Comparison of ENCODE assay signal across 21 mouse cellular contexts in the genomic region with DNA sequence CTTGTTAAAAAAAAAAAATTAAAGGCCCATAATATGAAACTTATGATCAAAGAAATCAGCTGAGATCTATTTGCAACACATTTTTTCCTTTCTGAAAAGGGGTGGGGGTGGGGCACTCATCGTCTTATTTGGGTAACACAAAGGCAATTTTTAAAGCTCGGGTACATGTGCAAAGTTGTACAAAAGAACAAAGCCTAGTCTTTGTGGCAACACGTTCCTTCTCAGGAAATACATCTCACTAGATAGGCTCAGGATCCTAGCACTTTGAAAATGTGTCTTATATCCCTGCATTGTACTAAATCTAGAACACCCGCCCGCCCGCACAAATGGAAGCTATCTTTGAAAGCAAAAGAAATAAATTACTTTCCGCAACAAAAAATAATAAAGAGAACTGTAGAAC.
DNase-seq lines count a peak whose midpoint lies in the region; ATAC-seq and TF ChIP-seq lines count a peak whose summit lies in the region.
"Had no signal": no experiment of that assay in that cellular context is flagged by ENCODE, and none has a peak within 500 bp of the region (broad histone marks: within the 10 kb centered on the region; RNA-seq: fewer than 3 reads in every experiment).

No protein-coding gene starts in this region.

- no peak overlapping the region for H3K4me3 ChIP-seq in hindbrain, embryonic 13.5 days
- no peak overlapping the region for H3K4me3 ChIP-seq in hindbrain, embryonic 11.5 days (ENCODE audit: low read depth, low read length)
- no peak overlapping the region for H3K4me3 ChIP-seq in forebrain, embryonic 13.5 days
- H3K4me3 ChIP-seq in midbrain, embryonic 12.5 days, result no peak overlapping the region
- no peak overlapping the region for H3K4me3 ChIP-seq in stomach, postnatal 0 days (ENCODE audit: low read depth, low read length)
- H3K4me3 ChIP-seq in cerebellum, adult 2 months (replicated peaks; ENCODE audit: insufficient read depth, low read depth, low read length), result no peak overlapping the region
- H3K4me3 ChIP-seq: heart, adult 2 months; kidney, embryonic 15.5 days had no signal

- 44% methylated on average over 7 of the region's 7 CpGs for WGBS in hindbrain, embryonic 13.5 days
- 54% methylated on average over 7 of the region's 7 CpGs for WGBS in hindbrain, embryonic 11.5 days
- WGBS in forebrain, embryonic 13.5 days, result 22% methylated on average over 7 of the region's 7 CpGs
- WGBS in midbrain, embryonic 12.5 days, result 35% methylated on average over 7 of the region's 7 CpGs
- WGBS in stomach, postnatal 0 days, result 69% methylated on average over 7 of the region's 7 CpGs
- 73% methylated on average over 7 of the region's 7 CpGs for WGBS in cerebellum, adult 2 months

- no peak overlapping the region for H3K4me2 ChIP-seq in hindbrain, embryonic 13.5 days
- H3K4me2 ChIP-seq in hindbrain, embryonic 11.5 days (replicated peaks; ENCODE audit: low read depth, low read length), result no peak overlapping the region
- H3K4me2 ChIP-seq in forebrain, embryonic 13.5 days, result peak overlapping the region; percentile 19; the same call in 1 of the 2 replicates
- H3K4me2 ChIP-seq in midbrain, embryonic 12.5 days (replicated peaks), result no peak overlapping the region
- H3K4me2 ChIP-seq in stomach, postnatal 0 days (replicated peaks; ENCODE audit: low read depth), result no peak overlapping the region
- H3K4me2 ChIP-seq: kidney, embryonic 15.5 days had no signal

- TF ChIP-seq CTCF in stomach, postnatal 0 days (IDR thresholded peaks at IDR 0.05; ENCODE audit: low read depth), result no peak
- TF ChIP-seq CTCF in cerebellum, adult 2 months (IDR thresholded peaks at IDR 0.05; ENCODE audit: borderline replicate concordance, insufficient read depth, low read depth, low read length), result no peak

- no peak for TF ChIP-seq POLR2A in cerebellum, adult 2 months (IDR thresholded peaks at IDR 0.05; ENCODE audit: borderline replicate concordance, insufficient read depth, low read length)

- no peaks in the 10 kb centered on the region for H3K27me3 ChIP-seq in hindbrain, embryonic 13.5 days
- H3K27me3 ChIP-seq in hindbrain, embryonic 11.5 days (ENCODE audit: control insufficient read depth, insufficient read depth, low read length), result no peaks in the 10 kb centered on the region
- no peaks in the 10 kb centered on the region for H3K27me3 ChIP-seq in forebrain, embryonic 13.5 days
- H3K27me3 ChIP-seq in midbrain, embryonic 12.5 days, result no peaks in the 10 kb centered on the region
- no peaks in the 10 kb centered on the region for H3K27me3 ChIP-seq in stomach, postnatal 0 days (ENCODE audit: control insufficient read depth, insufficient read depth, low read length)
- no peaks in the 10 kb centered on the region for H3K27me3 ChIP-seq in cerebellum, adult 2 months (ENCODE audit: control insufficient read depth, insufficient read depth, low read length)
- H3K27me3 ChIP-seq: kidney, embryonic 15.5 days had no signal

- DNase-seq in hindbrain, embryonic 11.5 days (ENCODE audit: low spot score), result no peak
- DNase-seq in brain, adult 2 months (ENCODE audit: low read depth, low spot score), result peak; percentile 15
- DNase-seq in stomach, postnatal 0 days (ENCODE audit: low spot score), result no peak
- no peak for DNase-seq in cerebellum, adult 2 months
- DNase-seq: cerebellum, adult 9-11 months; gastrocnemius, postnatal 14 days; heart, adult 2 months; heart, postnatal 4 days; layer of hippocampus, postnatal 36 days; left cerebral cortex, postnatal 4 days; liver; liver, postnatal 0 days; lung, postnatal 10 days; right cerebral cortex, postnatal 4 days; thymus, postnatal 25 days had no signal

- TF ChIP-seq EP300 in stomach, postnatal 0 days (optimal IDR thresholded peaks at IDR 0.05), result no peak

- ATAC-seq in hindbrain, embryonic 13.5 days (ENCODE audit: low FRiP score), result no peak
- ATAC-seq in hindbrain, embryonic 11.5 days (ENCODE audit: low FRiP score), result no peak
- ATAC-seq in forebrain, embryonic 13.5 days, result no peak
- ATAC-seq in midbrain, embryonic 12.5 days (ENCODE audit: low FRiP score, low read depth), result no peak
- ATAC-seq in stomach, postnatal 0 days (ENCODE audit: low FRiP score, low TSS enrichment), result no peak
- no peak for ATAC-seq in inflammation-experienced regulatory T-cells, adult 6 months
- ATAC-seq: intestine, embryonic 16.5 days; liver, postnatal 0 days had no signal

- no peaks in the 10 kb centered on the region for H3K36me3 ChIP-seq in hindbrain, embryonic 13.5 days
- no peaks in the 10 kb centered on the region for H3K36me3 ChIP-seq in hindbrain, embryonic 11.5 days (ENCODE audit: control insufficient read depth, insufficient read depth, low read length)
- no peaks in the 10 kb centered on the region for H3K36me3 ChIP-seq in forebrain, embryonic 13.5 days (ENCODE audit: poor library complexity, severe bottlenecking)
- no peaks in the 10 kb centered on the region for H3K36me3 ChIP-seq in midbrain, embryonic 12.5 days
- no peaks in the 10 kb centered on the region for H3K36me3 ChIP-seq in stomach, postnatal 0 days (ENCODE audit: control insufficient read depth, insufficient read depth, low read length)
- H3K36me3 ChIP-seq: kidney, embryonic 15.5 days had no signal

- H3K9ac ChIP-seq in hindbrain, embryonic 13.5 days, result no peak overlapping the region
- H3K9ac ChIP-seq in hindbrain, embryonic 11.5 days (ENCODE audit: low read depth, low read length), result no peak overlapping the region
- no peak overlapping the region for H3K9ac ChIP-seq in forebrain, embryonic 13.5 days
- H3K9ac ChIP-seq in midbrain, embryonic 12.5 days (replicated peaks), result no peak overlapping the region
- H3K9ac ChIP-seq in stomach, postnatal 0 days (ENCODE audit: low read length), result no peak overlapping the region
- H3K9ac ChIP-seq: kidney, embryonic 15.5 days; liver, postnatal 0 days had no signal

- no peaks in the 10 kb centered on the region for H3K9me3 ChIP-seq in hindbrain, embryonic 13.5 days
- no peaks in the 10 kb centered on the region for H3K9me3 ChIP-seq in hindbrain, embryonic 11.5 days (ENCODE audit: control insufficient read depth, low read length)
- no peaks in the 10 kb centered on the region for H3K9me3 ChIP-seq in forebrain, embryonic 13.5 days (replicated peaks)
- H3K9me3 ChIP-seq in midbrain, embryonic 12.5 days, result no peaks in the 10 kb centered on the region
- no peaks in the 10 kb centered on the region for H3K9me3 ChIP-seq in stomach, postnatal 0 days (ENCODE audit: control insufficient read depth, low read length)
- H3K9me3 ChIP-seq: kidney, embryonic 15.5 days had no signal

- H3K27ac ChIP-seq in hindbrain, embryonic 13.5 days, result peak overlapping the region; percentile 66
- H3K27ac ChIP-seq in hindbrain, embryonic 11.5 days (ENCODE audit: low read depth, low read length), result no peak overlapping the region
- H3K27ac ChIP-seq in forebrain, embryonic 13.5 days, result peak overlapping the region; percentile 72
- H3K27ac ChIP-seq in midbrain, embryonic 12.5 days (replicated peaks), result peak overlapping the region; percentile 54
- H3K27ac ChIP-seq in stomach, postnatal 0 days (replicated peaks), result no peak overlapping the region
- H3K27ac ChIP-seq in cerebellum, adult 2 months (ENCODE audit: insufficient read depth, low read length), result no peak overlapping the region
- H3K27ac ChIP-seq: heart, adult 2 months; kidney, embryonic 15.5 days had no signal

- H3K4me1 ChIP-seq in hindbrain, embryonic 13.5 days (replicated peaks), result peaks cover 64% of the 10 kb centered on the region
- peaks cover 7% of the 10 kb centered on the region for H3K4me1 ChIP-seq in hindbrain, embryonic 11.5 days (replicated peaks; ENCODE audit: control insufficient read depth, insufficient read depth, low read length)
- H3K4me1 ChIP-seq in forebrain, embryonic 13.5 days, result peaks cover 85% of the 10 kb centered on the region
- H3K4me1 ChIP-seq in midbrain, embryonic 12.5 days, result peaks cover 66% of the 10 kb centered on the region
- no peaks in the 10 kb centered on the region for H3K4me1 ChIP-seq in stomach, postnatal 0 days (replicated peaks; ENCODE audit: control insufficient read depth, insufficient read depth)
- H3K4me1 ChIP-seq in cerebellum, adult 2 months (ENCODE audit: control insufficient read depth, insufficient read depth, low read length), result no peaks in the 10 kb centered on the region

Comparison
In these comparisons a context has a peak if more than half of its experiments do, and no peak if none do; other contexts are left out.
1. H3K27ac ChIP-seq: peak in hindbrain, embryonic 13.5 days (single experiment), forebrain, embryonic 13.5 days (single experiment) and midbrain, embryonic 12.5 days (single experiment); none in hindbrain, embryonic 11.5 days (single experiment), stomach, postnatal 0 days (single experiment) and cerebellum, adult 2 months (single experiment).